Mouse (Mus musculus): ENCODE measurements at regions not wholly inside any gene's neighbourhood (a gene's known extent, or its start where the extent isn't known, plus 50 kb on each side); places are given as distances from the start of the nearest gene placed in this dataset.

DNA sequence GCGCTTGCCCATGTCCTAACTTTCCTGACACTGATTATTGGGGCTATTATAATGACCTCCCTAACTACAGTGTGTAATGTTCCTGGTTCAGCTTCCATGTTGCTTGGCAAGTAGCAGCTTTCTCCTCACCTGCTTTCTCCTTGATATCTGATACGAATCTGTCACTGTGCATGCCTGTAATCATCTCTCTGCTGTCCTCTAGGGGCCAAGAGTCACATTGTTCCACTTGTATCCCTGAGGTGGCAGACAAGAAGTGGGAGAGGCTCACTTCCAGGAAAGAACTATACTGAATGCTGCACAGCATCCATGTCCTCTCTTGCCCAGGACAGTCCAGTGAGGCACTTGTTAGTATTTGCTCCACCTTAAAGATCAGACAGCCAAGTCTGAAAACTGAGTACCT is 66.8 kb downstream of the Ifng start:
- TF ChIP-seq CTCF (IDR thresholded peaks at IDR 0.05; ENCODE audit: borderline replicate concordance, insufficient read depth, low read depth, low read length), result peak; percentile 32; the same call in 1 of the 2 replicates
- TF ChIP-seq POLR2A (IDR thresholded peaks at IDR 0.05; ENCODE audit: borderline replicate concordance, insufficient read depth, low read length), result no peak
